Mouse (Mus musculus) regulatory T cell (primary cell): ENCODE measurements at regions not wholly inside any gene's neighbourhood (a gene's known extent, or its start where the extent isn't known, plus 50 kb on each side); places are given as distances from the start of the nearest gene placed in this dataset.

Experiments
- in situ Hi-C: fragments of 300-600 bp; cut with MboI, MseI; formaldehyde crosslinking; loops from one replicate; pipeline ENCODE4 v1.15.1; 2025; ENCODE audit warnings: high pct_unique_total_duplicates

DNA sequence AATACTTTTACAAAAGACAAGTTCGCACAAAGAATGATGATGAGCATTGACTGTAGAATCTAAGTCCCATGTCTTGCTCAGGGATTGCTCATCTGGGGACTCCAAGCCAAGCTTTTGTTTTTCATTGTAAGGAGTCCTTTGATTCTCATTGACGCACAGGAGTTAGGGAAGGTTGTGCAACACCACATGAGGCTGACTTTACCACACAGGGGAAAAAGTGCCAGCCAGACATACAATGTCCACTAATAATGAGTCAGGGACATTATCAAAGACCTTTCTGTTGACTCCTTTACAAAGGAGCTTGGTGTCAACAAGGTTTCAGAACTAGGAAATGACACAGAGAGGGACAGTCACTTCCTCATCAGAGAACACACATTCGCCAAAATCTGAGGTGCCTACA is 200.1 kb downstream of the Gm11361 start:
- in situ Hi-C loops, result no loop called here

DNA sequence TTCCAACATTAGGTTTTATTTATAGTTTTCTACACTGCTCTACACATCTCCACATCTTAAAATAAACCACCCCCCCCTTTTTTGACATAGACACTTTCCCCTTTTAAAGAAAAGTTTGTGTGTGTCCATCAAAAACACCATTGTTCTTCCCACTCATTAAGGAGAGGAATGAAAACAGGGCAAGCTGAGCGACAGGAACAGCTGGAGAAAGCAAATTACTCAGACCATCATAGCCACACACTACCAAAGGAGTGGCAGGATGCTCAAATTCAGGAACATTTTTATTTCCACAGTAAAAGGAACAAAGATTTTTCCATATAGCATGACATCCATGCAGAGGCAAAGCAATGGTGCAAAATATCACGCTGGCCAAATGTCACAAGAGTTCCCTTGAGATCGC is 198.6 kb downstream of the Gm11361 start:
- in situ Hi-C loops, result no loop called here

DNA sequence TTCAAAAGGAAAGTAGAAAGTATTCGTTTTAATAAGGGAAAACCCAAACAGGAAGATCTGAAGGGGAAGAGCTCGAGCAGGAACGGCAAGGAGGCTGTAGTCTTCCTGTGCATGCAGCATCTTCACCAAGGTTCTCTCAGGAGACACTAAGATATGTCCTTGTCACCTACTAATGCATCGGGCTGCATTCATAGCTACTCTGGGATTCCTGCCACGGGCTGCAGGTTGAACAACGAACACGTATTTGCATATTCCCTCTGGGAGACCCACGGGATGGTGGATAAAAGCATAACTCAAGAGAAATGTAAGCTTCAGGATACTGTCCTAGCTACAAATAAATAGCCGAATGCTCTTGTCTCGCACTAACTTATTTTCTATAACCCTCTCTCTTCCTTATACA is 197.7 kb downstream of the Gm11361 start:
- in situ Hi-C loops, result no loop called here

DNA sequence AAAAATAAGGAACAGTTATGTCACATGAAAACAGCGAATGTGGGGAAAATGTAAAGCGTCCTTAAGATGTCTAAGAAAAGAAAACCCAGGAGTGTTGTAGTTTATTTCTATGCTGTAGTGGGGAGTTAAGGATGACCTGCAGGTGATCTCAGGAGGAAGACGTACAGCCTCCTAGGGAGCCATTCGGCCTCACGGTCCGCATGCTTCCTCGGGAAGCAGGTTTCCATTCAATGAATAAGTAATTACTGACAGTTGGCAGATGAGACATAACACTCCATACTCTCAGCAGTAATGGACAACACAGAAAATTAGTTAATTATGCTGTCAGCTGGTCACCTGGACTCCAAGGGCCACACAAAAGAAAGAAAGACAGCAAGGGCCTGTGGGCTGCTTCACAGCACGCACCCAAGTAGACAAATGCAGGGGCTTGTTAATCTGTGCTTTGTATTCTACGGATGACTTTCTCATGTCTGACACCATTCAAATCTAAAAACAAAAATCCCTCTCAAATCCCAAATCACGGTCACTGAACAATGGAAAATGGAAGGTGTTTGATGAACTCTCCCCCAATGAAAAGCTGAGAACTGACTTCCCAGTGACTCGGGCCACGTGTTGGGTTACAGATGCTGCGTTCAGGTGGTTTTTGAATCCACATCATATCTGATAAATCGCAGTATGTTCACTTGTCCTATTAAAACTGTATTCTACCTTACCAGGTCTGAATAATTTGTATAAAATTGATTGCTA is 193.5 kb downstream of the Gm11361 start:
- in situ Hi-C loops, result no loop called here

DNA sequence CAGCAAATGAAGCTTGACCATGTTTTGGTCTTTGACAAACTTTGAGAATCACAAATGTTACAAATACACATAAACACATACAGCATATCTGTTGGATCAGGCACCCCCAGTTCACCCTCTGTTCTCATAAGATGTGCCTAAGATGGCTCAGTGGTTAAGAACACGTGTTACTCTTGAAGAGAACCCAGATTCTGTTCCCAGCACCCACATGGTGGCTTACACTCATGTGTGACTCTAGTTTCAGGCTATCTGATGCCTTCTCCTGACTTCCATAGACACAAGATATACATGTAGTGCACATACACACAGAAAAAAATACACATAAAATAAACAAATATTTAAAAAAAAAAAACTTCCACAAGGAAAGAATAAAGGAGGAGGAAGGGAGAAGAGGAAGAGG is 191.7 kb downstream of the Gm11361 start:
- in situ Hi-C loops, result no loop called here

DNA sequence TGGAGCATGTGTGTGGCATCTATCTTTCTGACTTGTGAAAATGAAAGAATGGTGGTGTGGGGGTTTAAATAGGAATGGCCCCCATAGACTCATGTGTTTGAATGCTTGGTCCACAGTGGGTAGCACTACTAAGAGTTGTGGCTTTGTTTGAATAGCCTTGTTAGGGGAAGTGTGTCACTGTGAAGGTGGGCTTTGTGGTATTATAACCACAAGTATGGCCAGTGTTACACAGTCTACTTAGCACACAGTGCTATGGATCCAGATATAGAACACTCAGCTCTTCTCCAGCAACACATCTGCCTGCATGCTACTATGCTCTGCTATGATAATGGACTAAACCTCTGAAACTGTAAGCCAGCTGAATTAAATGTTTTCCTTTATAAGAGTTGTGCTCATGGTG is 184.9 kb downstream of the Gm11361 start:
- in situ Hi-C loops, result no loop called here

DNA sequence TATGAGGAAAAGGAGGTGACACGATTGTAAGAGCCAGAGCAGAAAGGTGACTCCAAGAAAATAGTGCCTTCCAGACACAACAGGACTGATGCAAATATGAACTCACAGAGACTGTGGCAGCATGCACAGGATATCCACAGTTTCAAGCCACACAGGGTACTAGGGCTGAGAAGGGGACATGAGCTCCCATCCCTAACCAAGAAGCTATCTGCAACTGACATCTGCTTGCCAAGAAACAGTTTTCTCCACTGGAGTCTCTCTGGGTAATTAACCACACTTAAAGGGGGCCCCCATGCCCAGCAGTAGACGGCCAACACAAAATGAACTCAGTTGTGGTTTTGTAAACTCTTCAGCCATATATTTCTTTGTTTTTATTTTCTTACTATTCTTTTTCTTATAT is 176.1 kb downstream of the Gm11361 start:
- in situ Hi-C loops, result no loop called here

DNA sequence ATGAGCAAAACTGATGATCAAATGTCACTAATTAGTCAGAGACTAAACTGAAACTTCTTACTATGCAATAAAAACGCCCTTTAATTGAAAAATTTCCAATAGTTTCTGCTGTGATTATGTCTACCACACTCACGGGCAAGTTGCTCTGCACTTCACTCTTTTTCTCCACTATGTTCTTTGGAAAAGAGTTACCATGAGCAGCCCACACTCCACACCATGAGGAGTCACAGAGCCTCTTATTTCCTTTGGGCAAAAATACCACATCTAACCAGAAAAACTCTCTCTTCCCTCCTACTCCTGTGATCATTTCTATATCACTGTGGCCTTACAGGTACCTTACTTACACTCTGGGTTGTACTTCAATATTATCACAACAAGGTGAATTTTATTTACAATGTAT is 174.7 kb downstream of the Gm11361 start:
- in situ Hi-C loops, result no loop called here

DNA sequence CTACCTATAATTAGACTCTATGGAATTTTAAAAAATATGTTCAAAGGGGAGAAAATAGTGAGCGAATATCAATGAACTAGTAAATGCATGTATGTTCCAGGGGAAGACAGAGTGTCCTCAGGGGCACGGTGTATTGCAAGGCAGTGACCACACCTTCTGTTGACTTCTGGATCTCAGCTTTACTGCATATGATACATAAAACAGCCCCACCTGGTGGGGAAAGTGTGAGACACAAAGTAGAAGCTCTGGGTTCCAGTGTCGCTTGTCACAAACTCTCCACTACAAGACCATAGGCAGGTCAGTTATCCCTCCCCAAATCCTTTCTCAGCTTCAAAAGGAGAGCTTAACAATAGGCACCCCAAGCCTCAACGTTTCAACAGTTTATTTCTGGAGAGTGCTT is 168.8 kb downstream of the Gm11361 start:
- in situ Hi-C loops, result no loop called here

DNA sequence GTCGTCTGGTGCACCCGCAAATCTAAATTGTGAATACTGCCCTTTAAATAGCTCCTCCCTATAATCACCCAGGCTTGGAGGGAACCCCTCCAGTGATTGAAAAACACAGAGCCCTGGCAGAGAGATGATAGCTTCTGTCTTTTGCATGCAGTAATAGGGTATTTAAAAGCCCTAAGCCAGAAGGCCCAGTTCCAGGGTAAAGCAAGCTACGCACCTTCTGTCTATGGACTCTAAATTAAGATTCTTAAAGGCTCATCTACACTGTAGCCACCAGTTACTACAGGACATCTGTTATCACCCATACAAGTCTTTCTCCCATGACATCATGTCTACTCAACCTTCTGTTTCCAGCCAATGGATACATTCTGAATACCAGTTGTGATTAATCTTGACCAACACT is 167.8 kb downstream of the Gm11361 start:
- in situ Hi-C loops, result no loop called here

DNA sequence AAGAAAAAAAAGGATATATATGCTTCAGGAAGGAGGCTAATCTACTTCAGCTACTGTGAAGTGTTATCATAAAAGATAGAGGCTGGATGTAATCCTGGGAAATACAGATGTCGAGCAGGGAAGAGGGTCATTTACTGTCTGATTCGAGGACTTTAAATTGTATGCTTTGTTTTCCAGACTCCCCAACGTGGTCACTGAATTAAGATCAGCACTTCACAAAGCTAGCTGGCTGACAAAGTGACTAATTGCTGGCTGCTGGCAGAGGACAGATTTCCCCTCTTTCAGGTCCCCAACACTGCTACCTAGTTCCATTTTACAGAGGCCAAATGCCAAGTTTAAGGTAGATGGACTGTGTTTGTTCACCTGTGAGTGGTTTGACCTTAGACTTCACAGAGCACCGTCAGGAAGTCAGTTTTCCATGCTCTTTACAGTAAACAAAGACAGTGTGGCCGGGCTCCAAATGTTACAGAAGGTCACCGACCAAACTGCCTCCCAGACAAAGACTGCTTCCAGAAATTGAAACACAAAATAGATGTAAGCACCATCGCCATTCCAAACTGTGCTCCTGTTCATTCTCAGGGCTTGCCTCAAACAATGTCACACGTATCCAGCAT is 167.2 kb downstream of the Gm11361 start:
- in situ Hi-C loops, result no loop called here

DNA sequence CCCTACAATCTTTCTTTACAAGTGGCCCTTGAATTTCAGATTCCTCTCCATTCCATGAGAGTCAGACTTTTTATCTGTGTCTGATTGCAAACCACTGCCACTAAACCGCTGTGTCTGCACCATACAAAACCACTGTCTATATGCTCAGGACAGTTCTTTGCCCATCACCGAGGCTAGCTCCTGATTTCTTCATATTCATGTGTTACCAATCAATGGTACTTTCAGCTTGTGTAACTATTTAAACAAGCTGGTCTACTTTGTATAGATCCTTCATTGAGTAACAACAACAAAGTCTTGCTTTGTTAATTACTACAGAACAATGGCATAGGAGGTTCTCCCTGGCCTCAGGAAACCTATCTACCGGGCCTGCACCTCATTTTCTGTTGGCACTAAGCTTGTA is 164.0 kb downstream of the Gm11361 start:
- in situ Hi-C loops, result no loop called here

DNA sequence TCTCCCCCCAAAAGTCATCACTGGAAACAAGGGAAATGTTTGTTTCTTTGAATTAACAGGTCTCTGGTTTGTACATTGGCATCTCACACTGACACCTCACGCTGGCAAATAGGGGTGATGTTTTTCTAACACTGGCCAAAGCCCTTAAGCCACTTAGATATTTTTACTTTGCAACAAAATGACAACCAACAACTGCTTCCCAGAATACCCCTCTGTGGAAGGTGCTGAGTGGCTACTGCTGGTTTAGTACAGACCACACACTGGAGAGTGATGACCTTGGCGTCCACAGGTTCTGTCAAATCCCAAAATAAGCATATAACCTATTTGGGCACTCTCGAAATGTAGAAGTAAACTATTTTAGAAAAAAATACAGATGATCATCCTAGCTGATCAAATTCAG is 163.3 kb downstream of the Gm11361 start:
- in situ Hi-C loops, result no loop called here

DNA sequence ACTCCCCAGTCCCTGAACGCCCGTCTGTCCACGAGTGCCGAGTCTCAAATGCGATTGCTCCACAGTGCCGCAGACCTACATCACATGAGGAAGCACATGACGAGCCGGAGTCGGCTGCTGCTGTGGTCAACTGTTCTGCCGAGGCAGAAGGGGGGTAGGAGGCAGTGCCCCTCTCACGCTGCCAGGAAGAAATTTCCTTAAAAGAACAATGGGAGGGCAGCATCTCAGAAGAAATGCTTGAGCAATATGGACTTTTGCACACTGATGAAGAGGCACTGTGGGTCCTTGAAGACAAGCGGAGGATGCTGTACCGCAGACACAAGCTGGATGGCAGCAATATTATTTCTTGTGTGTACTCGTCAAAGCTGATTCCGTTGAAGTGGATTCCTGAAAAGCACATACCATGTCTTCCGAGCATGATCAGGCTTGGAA is 162.6 kb downstream of the Gm11361 start:
- in situ Hi-C loops, result loop anchor here (5.0 kb wide), 2 partner anchors 92 to 537 kb away; no protein-coding TSS in a partner anchor

DNA sequence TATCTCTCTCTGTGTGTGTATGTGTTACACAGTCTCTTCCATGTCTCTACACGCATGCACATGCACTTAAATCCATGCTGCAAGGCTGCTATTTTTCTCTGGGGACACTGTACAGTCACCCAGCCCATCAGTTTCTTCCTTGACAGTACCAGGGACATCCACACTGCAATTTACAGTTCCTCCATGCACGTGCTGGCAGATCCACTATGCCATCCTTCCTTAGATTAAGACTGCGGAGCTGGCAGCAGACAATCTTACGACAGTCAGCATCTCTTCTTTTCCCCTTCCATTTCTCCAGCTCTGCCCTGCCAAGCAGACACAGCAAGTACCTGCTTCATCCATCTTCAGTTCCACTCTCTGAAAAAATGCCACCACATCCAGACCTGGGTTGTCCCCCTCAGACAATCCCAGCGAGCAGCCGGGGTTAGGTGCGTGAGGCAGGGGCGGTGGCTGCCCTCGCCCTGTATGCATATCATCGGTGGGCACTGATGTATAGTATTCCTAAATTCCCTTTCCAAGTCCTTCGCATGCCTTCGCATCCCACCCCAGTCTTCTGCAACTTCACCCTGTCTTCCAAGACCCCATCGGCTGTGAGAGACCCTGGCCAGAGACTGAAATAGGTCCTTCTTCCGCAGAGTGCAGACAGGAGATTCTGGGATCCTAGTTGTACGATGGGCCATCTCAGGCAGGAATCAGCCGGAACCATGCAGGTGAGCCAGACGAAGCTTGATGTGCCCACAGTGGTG is 161.8 kb downstream of the Gm11361 start:
- in situ Hi-C loops, result loop anchor here (5.0 kb wide), 2 partner anchors 93 to 538 kb away; no protein-coding TSS in a partner anchor

DNA sequence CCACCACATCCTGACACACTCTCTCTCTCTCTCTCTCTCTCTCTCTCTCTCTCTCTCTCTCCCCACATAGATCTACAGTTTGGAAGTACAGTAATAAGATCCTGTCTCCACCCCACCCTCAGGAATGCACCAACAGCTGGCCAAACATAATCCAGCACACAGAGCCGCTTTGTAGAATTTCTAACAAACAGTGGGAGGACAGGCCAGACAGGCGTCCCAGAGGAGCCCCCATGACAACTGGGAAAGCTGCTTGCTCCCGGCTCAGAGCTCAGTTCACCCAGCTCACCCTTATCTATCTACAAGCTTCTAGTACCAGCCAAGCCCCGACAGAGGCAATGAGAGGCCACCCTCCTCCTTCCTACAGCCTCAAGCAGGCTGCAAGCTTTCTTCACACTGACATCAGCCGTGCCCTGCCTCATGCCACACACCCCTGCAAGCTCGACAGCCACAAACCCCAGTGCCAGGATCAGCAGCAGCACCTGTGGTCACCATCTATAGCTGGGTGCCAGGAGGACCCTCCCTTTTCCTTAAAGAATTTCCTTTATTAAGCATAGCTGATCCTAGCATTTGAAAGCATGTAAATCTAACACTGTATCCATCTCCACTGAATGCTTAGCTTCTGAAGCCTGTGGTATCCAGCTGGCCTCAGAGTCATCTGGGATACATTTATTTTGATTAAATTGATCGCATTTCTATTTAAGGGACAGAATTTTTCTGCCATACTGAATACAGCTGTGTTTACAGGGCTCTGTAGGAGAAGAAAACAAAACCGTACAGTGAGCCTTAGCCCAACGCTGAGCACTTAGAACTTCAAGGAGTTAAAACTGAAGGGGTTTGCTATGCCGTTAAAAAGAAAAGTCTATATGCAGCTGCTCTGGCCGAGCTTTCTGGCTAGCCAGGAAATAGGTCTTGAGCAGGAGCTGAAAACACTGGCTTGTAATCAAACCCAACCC is 160.9 kb downstream of the Gm11361 start:
- in situ Hi-C loops, result loop anchor here (5.0 kb wide), 2 partner anchors 94 to 539 kb away; no protein-coding TSS in a partner anchor

DNA sequence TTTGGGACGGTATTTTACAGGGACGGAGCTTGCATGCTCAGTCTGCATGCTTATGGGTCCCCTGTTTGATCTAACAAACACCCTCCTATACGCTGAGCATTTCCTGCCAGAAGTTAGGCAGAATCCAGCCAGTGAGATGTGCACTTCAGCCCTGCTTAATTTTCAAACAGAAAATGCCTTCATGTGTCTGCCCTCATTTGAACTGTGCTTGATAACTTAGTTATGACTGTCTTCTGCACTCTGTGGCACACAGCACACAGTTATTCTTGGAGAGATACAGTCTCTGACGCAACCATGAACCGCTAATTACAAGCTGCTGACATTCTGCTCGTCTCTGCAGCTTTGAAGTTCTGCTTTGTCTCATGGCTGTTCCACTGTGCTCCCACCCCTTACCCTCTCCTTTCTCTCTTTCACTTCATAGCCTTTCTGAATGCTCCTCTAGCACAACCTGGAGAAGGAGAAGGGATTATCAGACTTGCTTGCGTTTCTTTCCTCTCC is 160.2 kb downstream of the Gm11361 start:
- in situ Hi-C loops, result loop anchor here (5.0 kb wide), 2 partner anchors 95 to 540 kb away; no protein-coding TSS in a partner anchor

DNA sequence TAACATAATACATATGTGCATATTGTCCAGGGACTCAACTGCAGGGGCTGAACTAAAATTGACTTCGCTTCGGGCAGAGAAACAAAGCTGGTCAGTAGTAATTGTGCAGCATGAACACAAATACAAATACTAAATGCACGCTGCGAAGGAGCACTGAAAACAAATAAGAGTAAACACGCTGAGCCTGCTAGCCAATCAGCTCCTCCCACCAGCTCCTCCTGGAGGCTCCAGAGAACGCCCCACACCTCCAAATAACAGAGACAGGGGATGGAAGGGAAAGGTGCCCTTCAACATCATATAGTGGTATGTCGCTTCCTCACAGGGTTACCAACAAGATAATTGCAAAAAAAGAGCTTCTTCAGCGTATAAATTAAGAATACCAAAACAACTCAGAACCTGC is 159.6 kb downstream of the Gm11361 start:
- in situ Hi-C loops, result loop anchor here (5.0 kb wide), 2 partner anchors 95 to 540 kb away; no protein-coding TSS in a partner anchor

DNA sequence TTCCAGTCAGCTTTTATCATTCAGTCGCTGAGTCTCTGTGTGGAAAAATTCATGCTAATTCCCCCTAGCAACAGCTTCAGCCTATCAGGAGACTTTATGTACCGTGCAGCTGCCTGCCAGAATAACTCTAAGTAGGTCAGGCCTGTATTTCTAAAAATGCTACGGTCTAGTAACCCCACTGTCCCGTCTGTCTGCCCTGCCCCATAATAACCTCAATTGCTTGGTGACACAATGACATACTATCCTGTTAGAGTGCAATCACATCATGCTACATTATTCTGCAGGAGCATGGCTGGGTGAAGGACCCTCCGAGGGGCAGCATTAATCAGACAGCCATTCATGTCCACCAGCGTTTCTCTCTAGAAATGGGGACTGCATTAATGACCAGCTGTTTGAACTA is 158.9 kb downstream of the Gm11361 start:
- in situ Hi-C loops, result loop anchor here (5.0 kb wide), 2 partner anchors 96 to 541 kb away; no protein-coding TSS in a partner anchor

DNA sequence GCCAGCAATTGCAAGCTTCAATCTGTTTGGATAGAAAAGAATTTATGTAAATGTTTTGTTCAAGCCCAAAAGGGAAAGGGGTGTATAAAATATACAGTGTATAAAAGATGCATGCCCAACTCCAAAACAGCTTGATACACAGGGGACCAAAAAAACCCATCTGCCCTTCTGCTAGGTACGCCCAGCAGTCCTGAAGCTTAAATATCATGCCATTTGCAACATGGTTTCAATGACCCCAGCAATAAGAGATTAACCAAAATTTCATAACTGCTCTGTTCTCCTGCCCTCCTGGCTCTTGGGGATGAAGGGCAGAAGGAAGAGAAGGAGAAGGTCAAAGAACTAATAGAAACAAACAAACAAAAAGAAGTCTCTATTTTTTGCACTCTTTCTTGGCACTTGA is 158.4 kb downstream of the Gm11361 start:
- in situ Hi-C loops, result loop anchor here (5.0 kb wide), 2 partner anchors 97 to 542 kb away; no protein-coding TSS in a partner anchor

DNA sequence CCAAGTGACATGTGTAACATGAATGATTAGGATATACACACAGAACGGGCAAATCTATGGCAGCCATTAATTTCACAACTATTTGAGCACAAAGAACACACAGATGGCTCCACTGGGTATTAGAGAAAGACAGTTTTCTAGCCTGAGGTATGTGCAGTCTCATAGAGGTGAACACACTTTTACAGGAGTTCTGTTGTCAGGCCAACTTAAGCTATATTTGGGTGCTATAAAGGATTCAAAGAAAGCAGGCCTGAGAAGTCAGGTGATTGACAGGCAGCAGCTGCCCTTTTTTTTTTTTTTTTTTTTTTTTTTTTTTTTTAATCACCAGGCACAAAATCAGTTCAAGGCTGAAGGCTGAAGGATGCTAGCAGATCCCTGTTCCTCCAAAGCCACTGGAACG is 153.0 kb downstream of the Gm11361 start:
- in situ Hi-C loops, result no loop called here
